12 mouse cellular contexts compared by ENCODE assay signal in genomic region chr13:37462049-37462702, GRCm38 (mm10).
DNase-seq lines count a peak whose midpoint lies in the region; ATAC-seq and TF ChIP-seq lines count a peak whose summit lies in the region.
"Had no signal": no experiment of that assay in that cellular context is flagged by ENCODE, and none has a peak within 500 bp of the region (broad histone marks: within the 10 kb centered on the region; RNA-seq: fewer than 3 reads in every experiment).

No protein-coding gene starts in this region.

- WGBS in heart, adult 2 months, result 56% methylated on average over 12 of the region's 12 CpGs
- 90% methylated on average over 12 of the region's 12 CpGs for WGBS in heart, embryonic 10.5 days
- 88% methylated on average over 12 of the region's 12 CpGs for WGBS in kidney, embryonic 16.5 days
- WGBS in intestine, embryonic 15.5 days, result 87% methylated on average over 12 of the region's 12 CpGs

- H3K27me3 ChIP-seq in heart, adult 2 months (ENCODE audit: control insufficient read depth, insufficient read depth, low read length), result no peaks in the 10 kb centered on the region
- no peaks in the 10 kb centered on the region for H3K27me3 ChIP-seq in heart, embryonic 10.5 days (ENCODE audit: insufficient read depth, poor library complexity, severe bottlenecking)
- no peaks in the 10 kb centered on the region for H3K27me3 ChIP-seq in kidney, embryonic 16.5 days (ENCODE audit: insufficient read depth, low read length)
- no peaks in the 10 kb centered on the region for H3K27me3 ChIP-seq in intestine, embryonic 15.5 days (replicated peaks)

- intact Hi-C loops in heart, adult 2 months (cut with DNase I), result no loop called here

- no peak overlapping the region for H3K4me3 ChIP-seq in heart, adult 2 months
- H3K4me3 ChIP-seq in heart, embryonic 10.5 days, result no peak overlapping the region
- H3K4me3 ChIP-seq in kidney, embryonic 16.5 days (ENCODE audit: low read length), result no peak overlapping the region
- no peak overlapping the region for H3K4me3 ChIP-seq in intestine, embryonic 15.5 days (replicated peaks)
- H3K4me3 ChIP-seq: forebrain, embryonic 10.5 days; hindbrain, embryonic 13.5 days had no signal

- no peaks in the 10 kb centered on the region for H3K9me3 ChIP-seq in heart, embryonic 10.5 days
- H3K9me3 ChIP-seq in kidney, embryonic 16.5 days (ENCODE audit: low read length), result no peaks in the 10 kb centered on the region
- H3K9me3 ChIP-seq in intestine, embryonic 15.5 days, result no peaks in the 10 kb centered on the region
- H3K9me3 ChIP-seq: forebrain, embryonic 10.5 days; hindbrain, embryonic 13.5 days had no signal

- TF ChIP-seq EP300 in heart, adult 2 months (IDR thresholded peaks at IDR 0.05; ENCODE audit: insufficient read depth, low read depth, low read length), result 0 out of 2 replicates have a peak, but pooled peaks have one; percentile 76

- no peak for TF ChIP-seq POLR2A in heart, adult 2 months (IDR thresholded peaks at IDR 0.05; ENCODE audit: insufficient read depth, low read depth, low read length)

- no peaks in the 10 kb centered on the region for H3K79me2 ChIP-seq in heart, adult 2 months (replicated peaks; ENCODE audit: control insufficient read depth, insufficient read depth, low read length)

- no peaks in the 10 kb centered on the region; the same call in 1 of the 2 replicates for H3K36me3 ChIP-seq in heart, adult 2 months (ENCODE audit: control insufficient read depth, insufficient read depth, low read length)
- H3K36me3 ChIP-seq in heart, embryonic 10.5 days, result no peaks in the 10 kb centered on the region
- H3K36me3 ChIP-seq in kidney, embryonic 16.5 days (ENCODE audit: insufficient read depth, low read length), result no peaks in the 10 kb centered on the region
- H3K36me3 ChIP-seq in intestine, embryonic 15.5 days, result no peaks in the 10 kb centered on the region
- H3K36me3 ChIP-seq: forebrain, embryonic 10.5 days; hindbrain, embryonic 13.5 days had no signal

- peak in 1 of 2 experiments; percentile 80 for DNase-seq in heart, adult 2 months
- DNase-seq in heart, embryonic 10.5 days (ENCODE audit: low spot score), result no peak
- peak; percentile 90 for DNase-seq in adrenal gland, adult 2 months
- peak; percentile 84 for DNase-seq in lung, postnatal 25 days (ENCODE audit: low spot score)
- no peak for DNase-seq in cerebellum, adult 9-10 months
- DNase-seq: cerebellum, postnatal 36 days; layer of hippocampus, postnatal 36 days had no signal

- peak; percentile 98 for ATAC-seq in granulocyte monocyte progenitor cell, adult 5-6 weeks (replicated peaks; ENCODE audit: poor library complexity, severe bottlenecking)
- ATAC-seq in kidney, embryonic 16.5 days (ENCODE audit: low FRiP score, low TSS enrichment), result no peak
- ATAC-seq in intestine, embryonic 15.5 days, result no peak

- H3K27ac ChIP-seq in heart, adult 2 months, result peak overlapping the region; percentile 84
- H3K27ac ChIP-seq in heart, embryonic 10.5 days, result no peak overlapping the region
- no peak overlapping the region for H3K27ac ChIP-seq in kidney, embryonic 16.5 days (ENCODE audit: low read length)
- H3K27ac ChIP-seq in intestine, embryonic 15.5 days, result no peak overlapping the region
- H3K27ac ChIP-seq: forebrain, embryonic 10.5 days; hindbrain, embryonic 13.5 days had no signal

- H3K9ac ChIP-seq in heart, adult 2 months (ENCODE audit: low read depth, low read length), result no peak overlapping the region
- no peak overlapping the region for H3K9ac ChIP-seq in kidney, embryonic 16.5 days (replicated peaks; ENCODE audit: low read length)
- no peak overlapping the region for H3K9ac ChIP-seq in intestine, embryonic 15.5 days
- H3K9ac ChIP-seq: hindbrain, embryonic 13.5 days had no signal

- TF ChIP-seq CTCF in heart, adult 2 months (IDR thresholded peaks at IDR 0.05), result no peak

- peaks cover 19% of the 10 kb centered on the region for H3K4me1 ChIP-seq in heart, adult 2 months (ENCODE audit: control insufficient read depth, insufficient read depth, low read length)
- peaks cover 22% of the 10 kb centered on the region for H3K4me1 ChIP-seq in heart, embryonic 10.5 days
- peaks cover 25% of the 10 kb centered on the region for H3K4me1 ChIP-seq in kidney, embryonic 16.5 days (ENCODE audit: insufficient read depth, low read length)
- peaks cover 7% of the 10 kb centered on the region for H3K4me1 ChIP-seq in intestine, embryonic 15.5 days (replicated peaks)

- H3K4me2 ChIP-seq in kidney, embryonic 16.5 days (replicated peaks; ENCODE audit: low read depth, low read length), result no peak overlapping the region
- H3K4me2 ChIP-seq in intestine, embryonic 15.5 days (replicated peaks), result no peak overlapping the region
- H3K4me2 ChIP-seq: hindbrain, embryonic 13.5 days had no signal

Comparison
In these comparisons a context has a peak if more than half of its experiments do, and no peak if none do; other contexts are left out.
1. DNase-seq: peak in adrenal gland, adult 2 months (single experiment) and lung, postnatal 25 days (single experiment); none in heart, embryonic 10.5 days (single experiment) and cerebellum, adult 9-10 months (single experiment).